Mouse (Mus musculus): ENCODE results near the gene Stat2. TPM values are rescaled to one million over a fixed set of nuclear protein-coding genes. Genes with fewer than 3 reads are reported as not detected.
"Not testable (repeated sequence)": the region's sequence is repeated elsewhere in the genome, so short reads cannot be mapped to it uniquely, and the experiment has no call there.

The Stat2 gene
- polyA plus RNA-seq, 1 experiment from 2014 or later = 23.1 TPM

GRCm38 (mm10) chr10:128282886-128283450 lies 12.6 kb downstream of the Stat2 start:
- 89% methylated on average over 20 of the region's 20 CpGs for WGBS
- Histone ChIP-seq H3K27me3 (no peaks in the 10 kb centered on the region), H3K36me3 (peaks cover 74% of the 10 kb centered on the region), H3K9ac (no peak overlapping the region), H3K4me3 (no peak overlapping the region), H3K27ac (no peak overlapping the region), H3K9me3 (replicated peaks) (no peaks in the 10 kb centered on the region), H3K4me2 (replicated peaks) (no peak overlapping the region), H3K4me1 (no peaks in the 10 kb centered on the region)
- no peak for ATAC-seq (ENCODE audit: low FRiP score)

DNA sequence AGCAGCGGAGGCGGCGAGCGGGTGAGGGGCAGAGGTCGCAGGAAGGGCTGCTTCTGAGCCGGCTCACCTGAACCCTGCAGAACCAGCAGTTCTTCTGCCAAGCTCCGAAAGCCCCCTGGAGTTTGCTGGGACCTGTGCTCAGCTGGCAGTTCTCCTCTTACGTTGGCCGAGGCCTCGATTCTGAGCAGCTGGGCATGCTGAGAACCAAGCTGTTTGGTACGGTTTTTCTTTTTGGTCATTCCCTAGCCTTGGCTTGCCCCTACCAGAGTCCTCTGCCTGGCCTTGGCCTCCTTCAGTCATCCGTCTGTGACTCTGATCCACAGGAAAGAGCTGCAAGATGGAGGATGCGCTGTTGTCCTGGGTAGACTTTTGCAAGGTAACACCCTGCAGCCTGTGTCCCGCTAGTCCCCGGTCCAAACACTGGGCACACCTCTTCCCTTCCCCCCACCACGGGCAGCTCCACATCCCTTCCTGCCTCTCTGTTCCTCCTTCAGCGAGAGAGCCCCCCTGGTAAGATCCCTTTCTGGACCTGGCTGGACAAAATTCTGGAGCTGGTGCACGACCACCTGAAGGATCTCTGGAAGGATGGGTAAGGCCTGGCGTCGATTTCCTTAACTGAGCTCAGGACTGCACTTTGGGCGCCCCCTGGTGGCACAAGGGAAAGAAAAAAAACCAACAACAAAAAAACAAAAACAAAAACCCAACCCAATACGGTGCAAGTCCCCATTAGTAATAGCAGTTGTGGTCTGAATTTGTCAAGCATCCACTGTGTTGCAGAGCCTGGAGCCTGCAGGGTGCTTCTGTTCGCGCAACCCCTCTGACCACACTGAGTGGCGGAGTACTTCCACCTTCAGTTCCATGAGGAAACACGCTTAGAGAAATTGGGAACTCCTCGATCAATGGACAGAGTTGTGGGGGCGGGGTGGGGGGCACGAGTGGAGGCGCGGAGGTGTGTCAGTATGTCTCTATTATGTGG lies 13.5 kb downstream of the Stat2 start:
- no peaks in the 10 kb centered on the region for H3K9me3 ChIP-seq (replicated peaks)
- H3K27ac ChIP-seq = no peak overlapping the region
- no peak overlapping the region; the same call in 1 of the 2 replicates for H3K9ac ChIP-seq
- H3K4me3 ChIP-seq = no peak overlapping the region
- peaks cover 77% of the 10 kb centered on the region for H3K36me3 ChIP-seq
- 68% methylated on average over 31 of the region's 31 CpGs for WGBS
- ATAC-seq (ENCODE audit: low FRiP score) = peak; percentile 52; the same call in 1 of the 2 replicates
- H3K27me3 ChIP-seq = no peaks in the 10 kb centered on the region
- H3K4me2 ChIP-seq (replicated peaks) = no peak overlapping the region
- H3K4me1 ChIP-seq = no peaks in the 10 kb centered on the region

- H3K36me3 ChIP-seq = peaks cover 55% of the 10 kb centered on the region
- not testable (repeated sequence) for H3K27me3 ChIP-seq; H3K4me1 ChIP-seq; H3K4me3 ChIP-seq; H3K4me2 ChIP-seq (replicated peaks); H3K9me3 ChIP-seq (replicated peaks); H3K27ac ChIP-seq; ATAC-seq (ENCODE audit: low FRiP score); H3K9ac ChIP-seq
- WGBS = 88% methylated on average over 1 of the region's 1 CpGs
Observed at GRCm38 (mm10) chr10:128290594-128290993, 20.2 kb downstream of the Stat2 start.

DNA sequence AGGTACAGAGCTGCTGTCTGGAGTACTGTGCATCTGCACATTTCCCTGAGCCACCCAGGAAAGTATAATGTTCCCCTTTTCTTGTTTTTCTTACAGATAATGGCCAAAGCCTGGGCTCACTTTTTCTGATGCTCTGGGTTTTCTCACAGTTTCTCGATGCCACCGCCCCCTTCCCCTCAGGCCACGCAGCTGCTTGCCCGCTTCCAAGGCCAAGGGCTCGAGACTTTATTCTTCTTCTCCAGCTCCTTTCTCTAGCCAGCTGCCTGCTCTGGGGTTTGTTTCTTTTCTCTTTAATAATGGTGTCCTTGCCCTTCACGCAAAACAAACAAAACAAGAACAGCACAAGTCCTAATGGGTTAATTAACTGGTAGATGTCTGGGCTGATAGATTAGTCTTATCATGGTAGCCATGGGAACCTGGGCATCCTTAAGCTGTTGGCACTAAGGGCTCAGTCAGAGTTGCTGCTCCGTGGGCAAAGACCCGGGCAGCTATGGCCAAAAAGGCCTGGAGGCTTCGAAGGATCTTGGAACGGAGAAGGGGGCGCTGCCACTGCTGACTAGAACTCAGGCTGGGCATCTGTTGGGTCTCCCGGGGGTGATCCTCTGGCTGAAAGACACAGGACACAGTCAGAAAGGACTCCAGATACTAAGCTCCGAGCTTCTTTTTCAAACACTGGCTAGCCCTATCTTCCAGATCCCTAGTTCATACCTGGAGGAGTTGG lies 26.2 kb downstream of the Stat2 start:
- Histone ChIP-seq H3K27ac (no peak overlapping the region), H3K9me3 (replicated peaks) (no peaks in the 10 kb centered on the region), H3K27me3 (peaks cover 3% of the 10 kb centered on the region; the same call in 1 of the 2 replicates), H3K9ac (no peak overlapping the region), H3K4me1 (peaks cover 3% of the 10 kb centered on the region; the same call in 1 of the 2 replicates), H3K4me2 (replicated peaks) (no peak overlapping the region), H3K4me3 (no peak overlapping the region), H3K36me3 (peaks cover 14% of the 10 kb centered on the region)
- no peak for ATAC-seq (ENCODE audit: low FRiP score)
- WGBS = 69% methylated on average over 13 of the region's 13 CpGs

DNA sequence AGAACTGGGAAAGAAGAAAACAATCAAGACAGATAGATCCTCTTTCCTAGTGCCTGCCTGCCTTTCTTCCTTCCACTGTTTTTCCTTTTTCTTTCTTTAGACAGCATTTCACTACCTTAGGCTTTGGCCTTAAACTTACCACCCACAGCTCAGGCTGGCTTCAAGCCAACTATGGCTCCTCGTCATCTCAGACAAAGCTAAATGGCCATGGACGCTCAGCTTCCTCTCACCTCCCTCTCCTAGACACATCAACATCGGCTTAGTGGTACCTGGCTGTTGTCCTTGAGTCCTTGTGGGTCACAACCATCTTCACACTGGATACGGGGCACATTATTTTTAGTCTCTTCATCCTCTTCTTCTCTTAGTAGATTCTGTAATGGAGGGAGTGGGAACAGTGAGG lies 26.9 kb downstream of the Stat2 start:
- no peaks in the 10 kb centered on the region for H3K9me3 ChIP-seq (replicated peaks)
- peaks cover 5% of the 10 kb centered on the region for H3K4me1 ChIP-seq
- H3K9ac ChIP-seq = no peak overlapping the region
- 75% methylated on average over 4 of the region's 4 CpGs for WGBS
- H3K4me2 ChIP-seq (replicated peaks) = no peak overlapping the region
- H3K36me3 ChIP-seq = peaks cover 9% of the 10 kb centered on the region; the same call in 1 of the 2 replicates
- ATAC-seq (ENCODE audit: low FRiP score) = no peak
- H3K4me3 ChIP-seq = no peak overlapping the region
- H3K27me3 ChIP-seq = peaks cover 3% of the 10 kb centered on the region; the same call in 1 of the 2 replicates
- H3K27ac ChIP-seq = no peak overlapping the region

DNA sequence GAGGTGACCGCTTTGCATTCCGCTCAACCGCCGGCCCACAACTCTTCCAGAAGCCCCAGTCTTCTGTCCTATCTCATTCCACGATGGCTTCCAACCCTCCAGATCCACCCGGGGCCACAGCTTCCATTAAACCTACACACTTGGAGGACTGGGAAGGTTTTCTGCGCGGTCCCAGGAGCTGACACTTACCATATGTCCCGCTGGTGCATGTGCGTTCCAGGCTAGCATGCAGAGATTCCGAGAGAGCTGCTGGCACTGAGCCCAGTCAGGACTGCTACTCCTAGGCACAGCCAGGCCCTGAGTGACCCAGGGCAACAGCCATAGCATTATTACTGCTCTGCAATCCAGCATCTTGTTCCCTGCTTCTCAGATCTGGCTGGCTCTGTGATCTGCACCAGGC lies 27.3 kb downstream of the Stat2 start:
- no peak for ATAC-seq (ENCODE audit: low FRiP score)
- WGBS = 87% methylated on average over 11 of the region's 11 CpGs

GRCm38 (mm10) chr10:128298243-128298642 lies 27.9 kb downstream of the Stat2 start:
- no peak overlapping the region for H3K27ac ChIP-seq
- no peak for ATAC-seq (ENCODE audit: low FRiP score)
- no peaks in the 10 kb centered on the region for H3K9me3 ChIP-seq (replicated peaks)
- WGBS = 77% methylated on average over 6 of the region's 6 CpGs
- no peaks in the 10 kb centered on the region for H3K36me3 ChIP-seq
- H3K4me3 ChIP-seq = no peak overlapping the region
- H3K4me2 ChIP-seq (replicated peaks) = no peak overlapping the region
- no peak overlapping the region for H3K9ac ChIP-seq
- peaks cover 3% of the 10 kb centered on the region; the same call in 1 of the 2 replicates for H3K27me3 ChIP-seq
- peaks cover 9% of the 10 kb centered on the region for H3K4me1 ChIP-seq

More for the DNA sequence above, 27.3 kb downstream of the Stat2 start:
- Histone ChIP-seq H3K4me3 (no peak overlapping the region), H3K27me3 (peaks cover 3% of the 10 kb centered on the region; the same call in 1 of the 2 replicates), H3K27ac (no peak overlapping the region), H3K9ac (no peak overlapping the region), H3K4me1 (peaks cover 9% of the 10 kb centered on the region), H3K9me3 (replicated peaks) (no peaks in the 10 kb centered on the region), H3K4me2 (replicated peaks) (no peak overlapping the region), H3K36me3 (peaks cover 5% of the 10 kb centered on the region; the same call in 1 of the 2 replicates)

GRCm38 (mm10) chr10:128298702-128299171 lies 28.4 kb downstream of the Stat2 start, which contains the start of gene Il23a:
Gene Il23a (minus strand): TSS chr10:128298752.
- no peaks in the 10 kb centered on the region for H3K36me3 ChIP-seq
- H3K9ac ChIP-seq = no peak within 1 kb of the TSS
- 83% methylated on average over 11 of the region's 11 CpGs for WGBS
- no peak for ATAC-seq (ENCODE audit: low FRiP score)
- H3K9me3 ChIP-seq (replicated peaks) = no peaks in the 10 kb centered on the region
- H3K4me2 ChIP-seq (replicated peaks) = no peak within 1 kb of the TSS
- peaks cover 3% of the 10 kb centered on the region; the same call in 1 of the 2 replicates for H3K27me3 ChIP-seq
- H3K27ac ChIP-seq = no peak within 1 kb of the TSS
- H3K4me1 ChIP-seq = peaks cover 9% of the 10 kb centered on the region
- no peak within 1 kb of the TSS for H3K4me3 ChIP-seq

GRCm38 (mm10) chr10:128302357-128302756 lies 32.0 kb downstream of the Stat2 start:
- ATAC-seq (ENCODE audit: low FRiP score) = no peak
- H3K27me3 ChIP-seq = peaks cover 3% of the 10 kb centered on the region; the same call in 1 of the 2 replicates
- H3K27ac ChIP-seq = peak overlapping the region; percentile 97
- no peaks in the 10 kb centered on the region for H3K36me3 ChIP-seq
- H3K4me1 ChIP-seq = peaks cover 16% of the 10 kb centered on the region
- H3K9ac ChIP-seq = peak overlapping the region; percentile 86
- H3K9me3 ChIP-seq (replicated peaks) = no peaks in the 10 kb centered on the region
- H3K4me2 ChIP-seq (replicated peaks) = peak overlapping the region; percentile 66
- H3K4me3 ChIP-seq = peak overlapping the region; percentile 56
- 36% methylated on average over 3 of the region's 3 CpGs for WGBS

DNA sequence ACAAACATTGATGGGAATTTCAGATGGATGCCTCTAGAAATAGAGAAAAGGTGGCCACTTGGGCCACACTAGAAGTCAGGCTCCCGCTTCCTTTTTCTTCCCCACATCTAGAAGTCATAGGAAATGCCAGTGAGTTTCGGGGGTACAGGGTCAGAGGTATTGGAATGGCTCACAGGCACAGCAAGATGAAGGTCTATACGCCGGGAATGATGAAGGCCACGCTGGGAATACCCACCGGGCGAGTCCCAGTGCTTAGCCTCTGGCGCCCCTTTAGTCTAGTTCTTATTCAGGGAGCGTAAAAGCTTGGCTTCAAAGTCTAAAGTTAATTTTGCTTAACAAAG lies 32.4 kb downstream of the Stat2 start:
- H3K4me1 ChIP-seq = peaks cover 16% of the 10 kb centered on the region
- peak overlapping the region; percentile 86 for H3K9ac ChIP-seq
- H3K27me3 ChIP-seq = 0 out of 2 replicates have a peak, but pooled peaks cover 3% of the 10 kb centered on the region
- H3K27ac ChIP-seq = peak overlapping the region; percentile 97
- no peaks in the 10 kb centered on the region for H3K9me3 ChIP-seq (replicated peaks)
- H3K4me3 ChIP-seq = peak overlapping the region; percentile 56
- H3K36me3 ChIP-seq = 0 out of 2 replicates have a peak, but pooled peaks cover under 1% of the 10 kb centered on the region
- peak; percentile 51 for ATAC-seq (ENCODE audit: low FRiP score)
- H3K4me2 ChIP-seq (replicated peaks) = peak overlapping the region; percentile 66
- WGBS = 3% methylated on average over 9 of the region's 9 CpGs

DNA sequence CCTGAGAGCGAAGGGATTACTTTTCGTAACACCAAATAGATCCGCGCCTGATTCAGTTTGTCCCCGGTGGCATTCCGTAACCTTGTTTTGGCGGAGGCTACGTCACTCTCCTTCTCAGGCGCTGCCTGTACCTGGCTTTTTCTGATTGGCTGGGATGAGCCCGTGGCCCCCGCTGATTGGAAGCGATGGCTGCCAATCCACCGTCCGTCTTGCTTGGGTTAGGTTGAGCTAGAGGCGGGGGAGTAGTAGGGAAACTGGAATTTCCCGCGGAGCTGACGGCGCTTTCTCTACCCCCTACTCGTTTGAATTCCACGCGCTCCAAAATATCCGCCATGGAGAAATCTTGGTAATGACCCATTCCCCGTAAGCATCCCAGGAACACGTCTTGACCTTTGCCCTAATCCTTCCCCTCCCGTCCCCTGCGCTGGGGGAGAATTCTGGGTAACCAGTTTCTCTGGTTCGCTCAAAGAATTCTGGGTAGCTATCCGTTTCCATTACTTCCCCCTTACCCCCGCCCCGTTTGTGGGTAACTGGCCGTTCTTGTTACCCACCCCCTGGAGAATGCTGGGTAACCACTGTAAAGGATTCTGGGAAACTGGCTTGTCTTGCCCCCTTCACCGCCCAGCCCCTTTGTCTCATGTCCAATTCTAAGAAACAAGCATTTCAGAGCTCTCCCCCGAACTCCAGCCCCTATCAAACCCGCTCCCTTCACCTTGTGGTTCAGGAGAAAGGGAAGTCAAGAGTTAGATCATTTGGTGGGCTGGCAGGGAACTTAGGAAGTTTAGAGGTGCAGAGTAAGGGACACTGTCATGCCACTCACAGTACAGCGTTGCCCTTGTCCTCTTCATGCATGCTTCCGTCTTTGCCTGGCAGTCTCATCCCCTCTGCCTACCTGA lies 33.0 kb downstream of the Stat2 start, which contains the start of gene Pan2:
Pan2 (plus strand) TSS at position 210 of the 896 bp plus-strand sequence.
- Histone ChIP-seq H3K4me2 (replicated peaks) (peak within 1 kb of the TSS; percentile 66), H3K27me3 (0 out of 2 replicates have a peak, but pooled peaks cover 3% of the 10 kb centered on the region), H3K4me1 (peaks cover 16% of the 10 kb centered on the region), H3K27ac (peak within 1 kb of the TSS; percentile 97), H3K9ac (peak within 1 kb of the TSS; percentile 86), H3K36me3 (peaks cover 6% of the 10 kb centered on the region), H3K4me3 (peak within 1 kb of the TSS; percentile 56), H3K9me3 (replicated peaks) (no peaks in the 10 kb centered on the region)
- ATAC-seq (ENCODE audit: low FRiP score) = peak; percentile 98
- WGBS = 1% methylated on average over 37 of the region's 37 CpGs
